Mouse (Mus musculus): ENCODE results near the gene Hist1h3e.

Gene Hist1h3e

DNA sequence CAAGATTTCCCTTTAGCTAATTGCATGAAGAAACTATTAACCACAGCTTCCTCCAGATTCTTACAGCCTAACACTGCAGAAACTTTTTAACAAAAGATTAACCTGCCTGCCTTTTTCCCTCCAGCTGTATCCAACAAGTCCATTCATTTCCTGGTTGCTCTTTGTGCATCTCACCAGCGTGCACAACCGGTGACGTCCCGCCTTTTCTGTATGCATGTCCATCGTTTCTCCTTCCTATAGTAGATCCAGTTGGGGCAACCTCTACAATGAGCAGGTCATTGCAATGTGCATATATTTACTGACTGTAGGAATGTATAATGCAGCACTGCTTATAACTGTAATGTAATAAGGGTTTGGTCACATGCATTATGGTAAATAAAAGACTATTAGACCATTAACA, 38.2 kb downstream of the Hist1h3e start:
- CTCF ChIA-PET: interaction anchor here (0.7 kb wide), 1 partner anchor 79 kb away, joined by 3 read pairs; no protein-coding TSS in a partner anchor

DNA sequence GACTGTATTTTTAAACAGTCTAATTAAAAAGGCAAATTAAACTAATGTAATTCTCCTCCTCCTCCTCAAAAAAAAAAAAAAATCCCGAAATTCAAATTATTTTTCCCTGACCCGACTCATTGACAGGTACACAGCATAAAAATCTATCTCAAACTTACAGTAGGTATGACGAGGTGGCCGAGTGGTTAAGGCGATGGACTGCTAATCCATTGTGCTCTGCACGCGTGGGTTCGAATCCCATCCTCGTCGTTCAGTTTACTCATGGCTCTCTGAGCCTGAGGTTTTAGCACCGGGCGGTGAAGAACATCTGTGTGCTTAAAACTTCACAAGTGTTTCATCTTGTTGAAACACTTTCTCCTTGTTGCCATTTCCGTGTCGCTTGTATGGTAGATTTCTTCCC, 40.5 kb downstream of the Hist1h3e start:
- CTCF ChIA-PET: no interaction called here

DNA sequence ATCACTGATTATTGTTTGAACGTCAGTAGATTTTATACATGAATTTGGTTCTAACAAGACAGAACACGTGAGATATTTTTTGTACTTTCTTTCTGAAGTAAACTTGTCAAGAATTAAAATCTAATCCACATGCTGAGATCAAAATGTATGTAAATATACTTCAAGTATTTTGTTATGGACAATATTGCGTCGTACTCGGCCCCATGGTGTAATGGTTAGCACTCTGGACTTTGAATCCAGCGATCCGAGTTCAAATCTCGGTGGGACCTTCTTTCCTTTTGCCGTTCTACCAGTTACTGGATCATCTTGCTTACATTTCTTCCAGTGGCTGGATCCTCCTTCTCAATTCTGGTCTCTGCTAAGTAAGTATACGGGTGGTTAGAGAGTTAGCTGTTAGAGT, 42.8 kb downstream of the Hist1h3e start:
- CTCF ChIA-PET: interaction anchor here (0.8 to 1.0 kb wide), 2 partner anchors 83 to 95 kb away, joined by 3 read pairs; no protein-coding TSS in a partner anchor

DNA sequence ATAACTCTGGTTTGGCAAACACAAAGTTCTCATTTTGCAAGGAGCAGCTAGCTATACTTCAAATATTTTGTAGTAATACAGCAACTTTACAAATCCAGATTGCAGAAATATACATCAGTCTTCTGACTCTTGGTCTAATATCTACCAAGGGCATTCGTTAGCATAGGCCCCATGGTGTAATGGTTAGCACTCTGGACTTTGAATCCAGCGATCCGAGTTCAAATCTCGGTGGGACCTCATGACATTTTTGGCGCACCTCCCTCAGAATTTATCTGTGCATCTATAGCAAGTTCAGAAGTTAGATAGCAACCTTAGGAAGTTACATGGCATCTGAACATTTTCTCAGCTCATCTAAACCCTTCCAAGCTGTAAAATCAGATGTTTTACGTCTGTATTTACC, 43.3 kb downstream of the Hist1h3e start:
- CTCF ChIA-PET: no interaction called here

DNA sequence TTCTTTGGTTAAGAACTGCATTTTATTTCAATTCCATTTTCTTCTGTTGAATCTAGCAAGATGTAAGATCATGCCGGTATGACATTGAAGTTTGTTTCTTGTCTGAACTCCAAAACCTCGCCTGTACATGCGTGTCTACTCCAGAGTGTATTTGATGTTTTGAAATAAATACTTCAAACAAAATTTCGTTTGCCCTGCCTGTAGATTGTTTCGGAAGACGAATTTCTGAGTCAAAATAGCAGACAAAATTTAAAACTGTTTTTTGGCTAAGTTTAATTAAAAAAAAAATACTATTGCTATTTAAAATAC, 43.9 kb downstream of the Hist1h3e start:
- CTCF ChIA-PET: interaction anchor here (0.6 kb wide), 1 partner anchor 87 kb away, joined by 5 read pairs; no protein-coding TSS in a partner anchor

DNA sequence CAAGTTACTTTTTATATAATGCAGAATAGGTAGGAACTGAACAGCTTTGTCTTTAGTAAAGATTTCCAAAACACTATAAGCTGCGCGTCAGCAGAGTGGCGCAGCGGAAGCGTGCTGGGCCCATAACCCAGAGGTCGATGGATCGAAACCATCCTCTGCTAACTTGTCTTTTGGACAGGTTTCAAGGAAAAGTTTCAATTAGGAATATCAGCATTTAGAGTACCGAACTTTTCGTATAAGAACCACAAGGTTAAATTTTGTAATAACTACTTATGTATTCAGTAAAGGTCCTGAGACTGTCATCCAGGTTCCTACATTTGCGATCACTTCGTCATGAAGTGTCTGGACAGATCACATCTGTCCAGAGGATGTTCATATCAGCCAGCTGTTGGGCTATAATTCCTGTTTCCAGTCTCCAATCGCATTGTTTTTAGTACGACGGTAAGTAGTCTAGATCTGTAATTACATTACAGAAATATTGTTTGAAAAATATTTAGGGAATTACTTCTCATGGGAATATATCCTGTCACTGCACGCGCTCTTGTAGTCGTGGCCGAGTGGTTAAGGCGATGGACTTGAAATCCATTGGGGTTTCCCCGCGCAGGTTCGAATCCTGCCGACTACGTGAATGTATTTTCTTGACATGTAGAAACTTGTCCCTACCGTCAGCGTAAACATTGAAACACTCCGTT, 44.4 kb downstream of the Hist1h3e start:
- CTCF ChIA-PET: interaction anchor here (0.6 to 0.9 kb wide), 2 partner anchors 23 to 87 kb away, joined by 5 read pairs; no protein-coding TSS in a partner anchor

DNA sequence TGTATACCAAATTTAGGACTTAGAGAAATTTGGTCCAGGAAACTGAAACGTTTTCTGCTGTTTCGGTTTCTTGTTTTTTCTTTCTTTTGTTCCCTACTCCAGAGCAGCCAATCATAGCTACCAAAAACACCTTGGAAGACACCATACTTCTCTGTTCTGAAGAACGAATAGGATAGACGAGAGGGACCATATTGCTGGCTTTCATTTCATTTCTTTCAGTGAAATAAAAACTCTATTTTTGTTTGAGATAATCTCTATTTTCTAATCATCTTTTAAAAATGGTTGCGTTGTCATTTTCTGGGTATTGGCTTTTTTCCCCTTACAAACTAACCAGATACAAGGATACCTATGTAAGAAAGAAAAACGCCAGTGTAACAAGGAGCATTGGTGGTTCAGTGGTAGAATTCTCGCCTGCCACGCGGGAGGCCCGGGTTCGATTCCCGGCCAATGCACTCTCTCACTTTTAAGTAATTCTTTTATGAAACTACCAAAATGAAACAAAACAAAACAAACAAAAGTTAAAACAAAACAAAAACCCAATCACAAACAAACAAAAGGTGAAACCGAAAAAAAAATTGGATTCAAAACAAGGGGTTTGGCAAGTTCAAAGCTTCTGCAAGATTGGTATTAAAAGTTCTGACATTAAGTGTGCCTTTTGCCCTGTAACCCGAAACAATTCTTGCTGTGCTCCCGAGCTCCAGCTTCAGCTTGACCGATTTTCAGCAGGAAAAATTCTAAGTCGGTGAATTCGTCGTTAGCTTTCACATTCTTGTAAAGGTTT, 45.2 kb downstream of the Hist1h3e start:
- CTCF ChIA-PET: interaction anchor here (0.6 to 0.9 kb wide), 2 partner anchors 24 to 80 kb away, joined by 3 to 5 read pairs; no protein-coding TSS in a partner anchor

DNA sequence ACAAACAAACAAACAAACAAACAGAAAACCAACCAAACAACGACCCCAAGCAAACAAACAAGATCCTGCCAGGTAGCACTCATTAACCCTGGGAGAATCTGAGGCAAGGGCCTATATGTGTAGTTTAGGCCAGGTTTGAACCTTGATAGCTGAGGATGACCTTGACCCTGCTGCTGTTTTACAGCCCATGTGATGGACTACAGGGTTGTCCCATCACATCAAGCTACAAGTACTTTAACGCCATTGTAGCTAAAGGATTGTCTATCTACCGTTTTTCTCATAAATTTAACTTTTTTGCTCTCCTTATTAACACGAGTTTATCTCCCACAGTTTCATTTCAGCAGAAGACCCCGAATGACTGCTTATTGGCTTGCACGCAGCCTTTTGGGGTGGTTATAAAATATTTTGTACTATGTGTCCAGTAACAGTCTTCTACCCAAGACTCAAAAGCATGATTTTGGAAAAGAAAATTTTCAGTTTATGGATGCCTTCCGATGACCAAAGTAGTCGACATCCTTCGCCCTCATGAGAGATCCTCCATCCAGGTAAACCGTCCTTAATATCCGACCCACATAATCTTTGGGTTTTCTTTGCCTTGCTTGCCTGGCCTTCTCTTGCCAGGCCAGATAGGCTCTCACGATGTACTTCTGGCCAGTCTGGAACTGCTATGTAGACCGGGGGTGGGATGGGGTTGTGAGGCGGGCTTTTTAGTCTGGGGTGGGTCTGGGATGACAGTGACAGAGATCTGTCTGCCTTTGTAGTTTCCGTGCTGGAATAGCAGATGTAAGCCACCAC, 46.1 kb downstream of the Hist1h3e start:
- CTCF ChIA-PET: interaction anchor here (0.6 kb wide), 1 partner anchor 80 kb away, joined by 5 read pairs; no protein-coding TSS in a partner anchor

DNA sequence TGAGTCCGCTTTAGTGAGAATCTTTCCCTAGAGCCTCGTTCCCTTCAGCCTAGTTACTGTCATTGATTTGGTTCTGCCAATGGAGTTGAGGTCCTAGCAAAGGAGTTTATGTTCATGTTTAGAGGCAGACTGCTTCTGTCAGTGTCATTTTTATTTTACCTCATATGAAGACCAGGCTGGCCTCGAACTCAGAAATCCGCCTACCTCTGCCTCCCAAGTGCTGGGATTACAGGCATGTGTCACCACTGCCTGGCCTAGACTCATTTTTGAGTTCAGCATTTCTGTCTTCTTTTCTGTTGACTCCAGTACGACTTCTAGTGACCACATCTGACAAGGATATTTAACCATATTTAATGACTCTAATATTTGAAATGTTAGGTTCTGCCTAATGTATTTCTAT, 46.9 kb downstream of the Hist1h3e start:
- CTCF ChIA-PET: interaction anchor here (0.6 kb wide), 1 partner anchor 79 kb away, joined by 5 read pairs; no protein-coding TSS in a partner anchor

DNA sequence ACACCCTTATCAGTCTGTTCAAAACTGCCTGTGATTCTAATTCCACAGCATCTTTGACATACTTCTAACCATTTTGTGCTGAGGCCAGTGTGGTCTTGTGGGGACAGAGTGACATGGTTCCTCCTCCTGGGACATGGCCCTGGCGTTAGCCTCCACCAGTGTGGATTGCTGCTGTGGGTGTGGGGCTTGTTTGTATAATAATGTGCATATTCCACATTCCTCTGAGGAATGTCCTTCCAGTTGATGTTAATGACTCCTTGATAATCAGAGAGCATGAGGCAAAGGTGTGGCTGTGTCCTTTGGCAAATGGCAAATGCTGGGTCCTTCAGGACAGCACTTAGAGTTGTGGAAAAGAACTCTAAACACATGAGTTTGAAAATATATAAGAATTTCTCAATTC, 48.7 kb downstream of the Hist1h3e start:
- CTCF ChIA-PET: no interaction called here

All from spleen, embryonic (tissue).